Mouse (Mus musculus) embryo, embryonic 9.5 days (tissue): ENCODE results near the gene Cst7.

Experiments used
- DNase-seq: peaks from one replicate; pipeline ENCODE4 v3.0.0-alpha.2; 2017; ENCODE audit errors: extremely low spot score

Gene Cst7

DNA sequence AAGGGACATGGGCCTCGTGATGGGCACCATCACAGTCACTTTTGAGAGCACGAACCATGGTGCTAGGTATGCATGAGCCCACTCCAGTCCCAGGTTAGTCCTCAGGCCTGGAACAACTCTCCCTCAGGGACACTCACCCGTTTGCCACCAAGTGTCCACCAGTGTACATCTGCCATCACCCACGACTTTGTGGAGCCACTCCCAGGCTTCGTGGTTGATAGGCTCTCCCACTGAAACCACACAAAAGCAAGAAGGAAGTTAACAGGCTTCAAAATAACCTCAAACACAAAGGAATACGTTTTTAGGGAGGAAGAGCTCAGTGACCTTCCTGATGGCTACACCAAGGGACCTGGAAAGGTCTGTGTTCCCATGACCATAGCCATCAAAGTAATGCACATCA, 56.9 kb downstream of the Cst7 start:
- DNase-seq: no peak
